Mouse (Mus musculus) activated CD4-positive, CD25-positive, alpha-beta regulatory T cell, adult 4 months (primary cell): ENCODE measurements around the gene Emilin2. TPM values are rescaled to one million over a fixed set of nuclear protein-coding genes. Genes with fewer than 3 reads are reported as not detected.

Experiments used
- ATAC-seq: one replicate; pipeline ENCODE4 v1.8.0; 2017
- polyA plus RNA-seq, 2 experiments: library from polyadenylated mRNA; unstranded; fragments of 100-300 nt; shearing (Covaris generic); gene quantifications; one replicate each; pipeline ENCODE4 v1.2.1; 2017

Emilin2 gene
- polyA plus RNA-seq, 2 experiments from 2014 or later: 0.11 TPM; not detected in 1

- no peak for ATAC-seq
Observed at GRCm38 (mm10) chr17:71263136-71263535, 48.6 kb downstream of the Emilin2 start.

GRCm38 (mm10) chr17:71260658-71261057 lies 51.1 kb downstream of the Emilin2 start:
- ATAC-seq: no peak

DNA sequence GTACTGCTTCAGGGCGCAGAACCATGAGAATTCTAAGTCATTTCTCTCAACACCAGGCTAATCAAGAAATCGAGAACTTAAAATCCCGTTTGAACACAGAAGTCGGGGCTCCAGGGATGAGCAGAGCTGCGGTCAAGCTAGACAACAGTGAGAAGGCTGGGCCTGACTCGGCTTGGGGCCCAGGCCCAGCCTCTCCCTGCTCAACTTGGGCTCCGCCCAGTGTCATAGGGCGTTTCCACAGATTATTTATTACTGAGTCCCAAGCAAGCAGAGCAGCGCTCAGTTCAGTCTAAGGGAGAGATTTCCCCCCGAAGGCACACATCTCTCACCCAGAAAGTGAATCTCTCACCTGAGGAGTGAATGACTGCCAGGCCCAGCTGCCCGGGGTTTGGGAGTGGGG lies 52.1 kb downstream of the Emilin2 start:
- ATAC-seq: no peak

GRCm38 (mm10) chr17:71256806-71257536 lies 54.8 kb downstream of the Emilin2 start:
- ATAC-seq: no peak

DNA sequence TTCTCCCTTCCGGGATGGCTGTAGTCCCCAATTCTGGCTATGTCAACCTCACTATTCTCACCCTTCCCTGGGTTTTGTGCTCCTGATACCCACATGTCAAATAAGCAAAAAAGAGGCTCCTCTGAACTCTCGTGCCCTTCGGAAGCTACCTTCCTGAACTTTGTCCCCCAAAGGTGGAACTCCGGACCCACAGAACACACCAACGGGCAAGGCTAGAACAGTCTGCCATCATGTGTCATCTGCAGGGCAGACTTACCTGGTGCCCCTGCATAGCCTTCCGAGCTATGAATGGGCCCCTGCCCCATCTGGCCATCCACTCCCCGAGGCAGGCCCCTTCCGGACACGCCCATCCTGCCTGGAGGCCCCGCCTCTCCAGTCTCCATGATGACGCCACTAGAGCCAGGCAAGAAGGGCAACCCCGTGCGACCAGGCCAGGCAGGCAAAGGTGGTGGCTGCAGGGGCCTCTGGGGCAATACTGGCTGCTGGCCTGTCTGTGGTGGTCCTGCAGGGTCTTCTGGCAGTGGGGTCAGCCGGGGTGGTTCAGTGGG lies 55.6 kb downstream of the Emilin2 start:
- no peak for ATAC-seq

DNA sequence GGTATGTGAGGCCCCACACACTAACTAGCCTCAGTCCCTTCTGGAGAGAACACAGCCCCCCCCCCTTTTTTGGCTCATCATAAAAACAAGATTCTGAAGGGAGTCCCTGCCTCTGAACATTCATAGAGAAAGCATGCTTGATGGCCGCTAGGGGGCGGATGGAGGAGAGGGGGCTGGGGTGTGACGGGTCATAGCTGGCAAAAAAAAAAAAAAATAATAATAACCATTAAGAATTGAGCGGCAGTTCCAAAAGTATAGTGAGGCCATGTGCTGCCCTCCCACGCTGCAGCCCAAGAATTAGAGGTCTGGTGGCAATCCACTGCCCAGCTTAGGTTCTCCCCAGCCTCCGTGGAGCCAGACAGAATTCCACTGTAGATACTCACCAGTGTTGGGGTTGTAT lies 57.0 kb downstream of the Emilin2 start:
- no peak for ATAC-seq

- ATAC-seq: no peak
Observed at GRCm38 (mm10) chr17:71254106-71254505, 57.7 kb downstream of the Emilin2 start.

DNA sequence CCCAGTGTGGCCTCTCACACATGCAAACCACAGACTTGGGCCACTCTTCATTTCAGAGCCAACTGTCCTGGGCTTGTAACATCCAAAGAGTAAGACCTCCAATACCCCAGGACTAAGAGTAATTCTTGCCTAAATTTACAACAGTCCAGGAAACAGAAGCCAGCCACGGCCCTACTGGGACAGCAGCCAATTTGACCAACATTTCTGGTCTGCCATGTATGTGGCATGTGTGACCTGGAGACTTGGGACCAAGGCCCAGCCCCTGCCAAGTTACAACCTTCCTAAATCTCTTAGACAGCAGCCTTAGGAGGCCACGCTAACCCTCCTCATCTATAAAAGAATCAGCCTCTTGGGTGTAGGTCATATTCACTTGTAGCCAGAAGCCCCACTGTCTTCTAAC lies 58.4 kb downstream of the Emilin2 start:
- ATAC-seq: no peak

- no peak for ATAC-seq
Observed at GRCm38 (mm10) chr17:71252101-71252500, 59.7 kb downstream of the Emilin2 start.

- no peak for ATAC-seq
Observed at GRCm38 (mm10) chr17:71251601-71252001, 60.2 kb downstream of the Emilin2 start.

GRCm38 (mm10) chr17:71250819-71251600 lies 60.8 kb downstream of the Emilin2 start:
- ATAC-seq: no peak

GRCm38 (mm10) chr17:71250046-71250445 lies 61.7 kb downstream of the Emilin2 start:
- ATAC-seq: no peak

GRCm38 (mm10) chr17:71248963-71249362 lies 62.8 kb downstream of the Emilin2 start:
- ATAC-seq: no peak

DNA sequence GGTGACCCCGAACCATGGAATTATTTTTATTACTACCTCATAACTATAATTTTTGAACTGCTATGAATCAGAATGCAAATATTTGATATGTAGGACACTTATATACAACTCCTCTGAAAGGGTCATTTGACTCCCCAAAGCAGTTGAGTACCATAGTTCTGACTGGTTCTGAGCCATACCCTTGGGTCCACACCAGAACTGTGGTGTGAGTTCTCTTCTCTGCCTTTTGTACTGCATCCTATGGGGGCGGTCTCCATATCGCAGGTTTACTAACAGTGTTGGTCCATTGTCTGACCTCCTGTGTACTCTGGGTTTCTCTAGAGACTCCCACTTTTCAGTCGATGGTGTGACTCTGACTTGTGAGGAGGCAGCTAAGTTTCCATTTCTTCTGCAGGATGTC lies 65.8 kb downstream of the Emilin2 start:
- no peak for ATAC-seq

- ATAC-seq: no peak
Observed at GRCm38 (mm10) chr17:71245133-71245532, 66.6 kb downstream of the Emilin2 start.

DNA sequence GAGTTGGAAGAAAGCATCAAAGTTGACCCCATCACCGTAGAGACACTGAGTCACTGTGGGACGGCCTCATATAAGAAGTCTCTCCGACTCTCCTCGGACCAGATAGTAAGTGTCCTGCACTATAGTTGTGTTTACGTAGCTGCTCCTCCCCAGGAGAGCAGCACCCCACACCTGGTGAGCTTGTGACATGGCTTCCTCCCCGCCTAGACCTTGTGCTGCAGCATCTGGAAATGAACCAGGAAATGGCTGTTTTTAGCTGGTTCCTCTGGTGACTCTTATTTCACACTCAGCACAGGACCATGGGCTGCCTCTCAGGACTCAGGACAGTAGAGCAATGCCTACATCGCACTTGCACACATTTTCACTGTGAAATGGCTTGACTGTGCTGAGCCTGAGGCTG lies 69.1 kb downstream of the Emilin2 start:
- no peak for ATAC-seq

GRCm38 (mm10) chr17:71240811-71241210 lies 71.0 kb downstream of the Emilin2 start:
- ATAC-seq: no peak

DNA sequence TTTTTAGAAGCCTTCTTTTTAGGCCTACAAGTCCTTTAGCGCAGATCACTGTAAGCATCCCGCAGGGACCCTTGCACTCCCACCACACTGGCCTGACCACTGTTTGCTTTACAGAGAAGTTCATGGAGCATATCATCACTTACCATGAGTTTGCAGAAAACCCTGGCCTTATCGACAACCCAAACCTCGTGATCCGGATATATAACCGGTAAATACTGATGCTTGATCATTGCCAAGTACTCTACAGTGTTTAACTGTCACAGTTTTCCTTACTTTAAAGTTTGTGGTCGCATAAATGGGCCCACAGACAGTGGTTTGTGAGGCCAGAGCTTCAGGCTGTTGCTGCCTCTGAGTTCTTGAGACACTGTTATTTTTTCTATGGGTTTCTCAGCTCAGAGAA lies 73.3 kb downstream of the Emilin2 start:
- no peak for ATAC-seq

GRCm38 (mm10) chr17:71235229-71235958 lies 76.4 kb downstream of the Emilin2 start:
- ATAC-seq: no peak

DNA sequence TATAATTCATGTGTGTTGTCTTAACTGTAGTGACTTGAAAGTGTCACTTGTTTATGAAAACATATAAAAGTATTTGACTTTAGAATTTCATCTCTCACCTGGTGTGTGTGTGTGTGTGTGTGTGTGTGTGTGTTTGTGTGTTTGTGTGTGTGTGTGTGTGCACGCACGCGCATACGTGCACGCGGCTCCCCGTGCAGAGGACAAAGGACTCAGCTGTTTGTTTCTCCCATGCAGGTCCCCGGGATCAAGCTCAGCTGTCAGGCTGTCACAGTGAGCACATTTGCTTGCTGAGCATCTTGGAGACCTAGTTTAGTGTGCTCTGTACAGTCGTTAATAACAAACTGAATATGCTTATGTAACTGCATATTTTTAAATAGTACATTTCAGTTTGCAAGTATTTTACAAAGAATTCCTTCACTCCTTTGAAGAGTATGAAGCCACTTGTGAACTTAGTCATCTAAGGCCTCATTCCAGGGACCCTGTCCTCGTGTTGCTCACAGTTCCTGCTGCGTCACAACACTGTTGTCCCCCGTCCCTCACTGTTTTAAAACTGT lies 77.7 kb downstream of the Emilin2 start:
- ATAC-seq: no peak

GRCm38 (mm10) chr17:71233210-71233609 lies 78.6 kb downstream of the Emilin2 start:
- ATAC-seq: no peak

DNA sequence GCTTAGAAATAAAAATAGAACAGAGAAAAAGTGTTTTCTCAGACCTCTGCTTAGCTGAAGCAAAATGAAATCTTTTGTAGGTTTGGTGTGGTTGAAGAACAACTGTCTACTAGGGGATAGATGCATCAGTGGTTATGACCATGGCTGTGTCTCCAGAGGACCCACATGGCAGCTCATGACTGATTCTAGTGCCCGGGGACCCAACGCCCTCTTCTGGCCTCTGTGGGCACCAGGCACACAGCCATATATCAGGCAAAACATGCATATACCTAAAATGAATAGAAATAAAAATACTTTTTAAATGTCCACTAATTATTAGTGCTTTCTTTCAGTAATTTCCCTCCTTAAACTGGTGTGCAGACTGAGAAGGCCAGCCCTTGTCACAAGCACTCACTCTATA lies 79.8 kb downstream of the Emilin2 start:
- ATAC-seq: no peak
